Mouse (Mus musculus) MEL-GATA-1-ER (cell line): ENCODE results near the gene Iyd.
"Not testable (repeated sequence)": the region's sequence is repeated elsewhere in the genome, so short reads cannot be mapped to it uniquely, and the experiment has no call there.

Source experiments
- DNase-seq: peaks from one replicate; pipeline ENCODE4 v3.0.0-alpha.2; 2012; ENCODE audit warnings: low read depth; ENCODE audit errors: extremely low read depth

Gene Iyd

GRCm38 (mm10) chr10:3540003-3540827 is at the start of gene Iyd:
Gene Iyd, plus strand, starts transcription at chr10:3540240.
- no peak for DNase-seq

GRCm38 (mm10) chr10:3496791-3497190 is 43.2 kb upstream of the Iyd start:
- DNase-seq, result no peak

- not testable (repeated sequence) for DNase-seq
These were observed 39.2 kb upstream of the Iyd start for GRCm38 (mm10) chr10:3500846-3501245.

- DNase-seq, result no peak
These were observed 32.4 kb upstream of the Iyd start for GRCm38 (mm10) chr10:3507484-3508221.

GRCm38 (mm10) chr10:3508222-3508588 is 31.8 kb upstream of the Iyd start:
- no peak for DNase-seq

GRCm38 (mm10) chr10:3508746-3509145 is 31.3 kb upstream of the Iyd start:
- no peak for DNase-seq

- DNase-seq, result no peak
These were observed 30.3 kb upstream of the Iyd start for GRCm38 (mm10) chr10:3509663-3510277.

- DNase-seq, result no peak
These were observed 29.6 kb upstream of the Iyd start for GRCm38 (mm10) chr10:3510486-3510885.

- no peak for DNase-seq
These were observed 28.6 kb upstream of the Iyd start for GRCm38 (mm10) chr10:3511401-3511800.

GRCm38 (mm10) chr10:3512620-3513305 is 27.3 kb upstream of the Iyd start:
- no peak for DNase-seq

GRCm38 (mm10) chr10:3513947-3514346 is 26.1 kb upstream of the Iyd start:
- no peak for DNase-seq

GRCm38 (mm10) chr10:3514634-3515033 is 25.4 kb upstream of the Iyd start:
- DNase-seq, result no peak

- DNase-seq, result no peak
These were observed 23.6 kb upstream of the Iyd start for GRCm38 (mm10) chr10:3516442-3516841.

- peak; percentile 36 for DNase-seq
These were observed 16.8 kb upstream of the Iyd start for GRCm38 (mm10) chr10:3523044-3523793.

- no peak for DNase-seq
These were observed 15.5 kb upstream of the Iyd start for GRCm38 (mm10) chr10:3524513-3524912.

GRCm38 (mm10) chr10:3525420-3526019 is 14.5 kb upstream of the Iyd start:
- DNase-seq, result no peak

GRCm38 (mm10) chr10:3529807-3530206 is 10.2 kb upstream of the Iyd start:
- no peak for DNase-seq

- no peak for DNase-seq
These were observed 9.4 kb upstream of the Iyd start for GRCm38 (mm10) chr10:3530661-3531060.

GRCm38 (mm10) chr10:3531375-3531774 is 8.7 kb upstream of the Iyd start:
- DNase-seq, result no peak

GRCm38 (mm10) chr10:3534445-3534844 is 5.6 kb upstream of the Iyd start:
- DNase-seq, result no peak

GRCm38 (mm10) chr10:3536361-3536760 is 3.7 kb upstream of the Iyd start:
- no peak for DNase-seq
